Mouse (Mus musculus): ENCODE results near the gene Capn15. TPM values are rescaled to one million over a fixed set of nuclear protein-coding genes. Genes with fewer than 3 reads are reported as not detected.

The Capn15 gene
- 5.8 TPM for polyA plus RNA-seq (2015; fragmentation: Illumina TruSeq; extraction: RNeasy Lipid Tissue Mini Kit (QIAGEN cat#74804); ENCODE audit: insufficient read depth, low replicate concordance)

GRCm38 (mm10) chr17:25985306-25986294 lies at the start of gene Capn15:
Gene Capn15 (minus strand): TSS chr17:25985796.

GRCm38 (mm10) chr17:25951803-25952623 lies 33.6 kb downstream of the Capn15 start, which contains the start of gene A930017K11Rik:
Gene A930017K11Rik (minus strand): TSS chr17:25952565.

DNA sequence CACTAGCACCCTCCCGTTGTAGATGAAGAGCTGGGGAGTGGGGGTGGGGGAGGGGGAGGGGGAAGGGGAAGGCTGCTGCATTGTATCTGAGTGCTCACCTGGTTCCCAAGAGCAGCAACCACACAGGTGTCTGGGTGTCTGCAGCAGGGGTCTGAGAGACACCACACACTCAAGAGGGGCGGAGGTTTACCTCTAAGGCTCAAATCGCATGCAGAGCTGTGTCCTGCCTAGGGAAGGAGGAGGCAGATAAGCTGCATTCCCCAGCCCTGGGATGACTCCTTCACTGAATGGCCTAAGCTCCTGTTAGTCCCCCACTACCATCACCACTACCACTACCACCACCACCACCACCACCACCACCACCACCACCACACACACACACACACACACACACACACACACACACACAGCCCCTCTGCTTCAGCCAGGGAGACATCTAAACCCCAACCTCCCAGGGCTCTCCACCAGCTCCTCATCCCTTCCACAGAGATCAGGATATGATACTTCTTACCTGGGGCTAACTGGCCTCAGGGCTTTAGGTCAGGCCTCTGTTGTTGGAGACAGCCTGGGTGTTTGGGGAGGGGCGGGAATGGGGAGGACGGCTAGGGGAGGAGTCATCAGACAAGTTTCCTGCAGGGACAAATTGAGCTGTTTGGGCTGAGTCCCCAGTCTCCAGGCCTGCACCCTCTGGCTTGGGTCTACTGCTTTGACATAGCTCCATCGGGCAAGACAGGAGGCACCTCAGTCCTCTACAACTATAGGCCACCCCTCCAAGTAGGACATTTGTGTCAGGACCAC lies 41.0 kb downstream of the Capn15 start, which contains the start of the genes Pigq and Nhlrc4:
Gene Pigq (minus strand): TSS at position 571 of the 798 bp plus-strand sequence.
Gene Nhlrc4 (minus strand): TSS at position 596 of the 798 bp plus-strand sequence.

DNA sequence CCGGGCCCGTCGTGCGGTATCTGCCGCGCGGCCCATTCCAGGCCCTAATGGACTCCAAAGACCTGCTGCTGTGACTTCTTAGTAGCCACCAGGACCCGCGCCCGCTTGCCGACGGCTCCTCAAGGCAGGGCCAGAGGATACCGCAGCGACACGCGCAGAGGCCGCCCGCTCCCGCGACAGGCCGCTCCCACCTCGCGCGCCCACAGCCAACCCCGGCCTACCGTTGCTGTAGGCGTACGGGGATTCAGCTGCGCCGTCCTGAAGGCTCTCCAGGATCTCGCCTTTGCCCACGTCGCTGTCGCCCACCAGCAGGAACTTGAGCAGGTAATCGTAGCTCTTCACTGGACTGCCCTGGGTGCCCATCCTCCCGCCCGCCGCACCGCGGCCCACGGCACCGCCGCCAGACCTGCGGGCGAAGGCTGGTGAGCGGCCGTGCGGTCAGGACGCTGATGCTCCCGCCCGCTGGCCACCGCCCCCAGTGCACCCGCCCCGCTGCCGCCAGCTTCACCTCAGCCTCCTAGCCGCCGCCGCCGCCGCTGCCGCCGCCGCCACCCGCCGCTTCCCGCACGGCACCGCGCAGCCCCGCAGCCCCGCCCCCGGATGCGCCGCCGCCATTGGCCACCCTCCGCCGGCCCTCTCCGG lies 66.3 kb downstream of the Capn15 start, which contains the start of gene Rab40c:
Gene Rab40c (minus strand): TSS at position 584 of the 642 bp plus-strand sequence.

Other genes with a start within 250 kb of the Capn15 start
- gene Mslnl, start 249.8 kb downstream of the Capn15 start, polyA plus RNA-seq (2015; fragmentation: Illumina TruSeq; extraction: RNeasy Lipid Tissue Mini Kit (QIAGEN cat#74804); ENCODE audit: insufficient read depth, low replicate concordance): not detected
- gene Msln, start 231.4 kb downstream of the Capn15 start, polyA plus RNA-seq (2015; fragmentation: Illumina TruSeq; extraction: RNeasy Lipid Tissue Mini Kit (QIAGEN cat#74804); ENCODE audit: insufficient read depth, low replicate concordance): 1.9 TPM
- gene Narfl, start 212.0 kb downstream of the Capn15 start, polyA plus RNA-seq (2015; fragmentation: Illumina TruSeq; extraction: RNeasy Lipid Tissue Mini Kit (QIAGEN cat#74804); ENCODE audit: insufficient read depth, low replicate concordance): 15.2 TPM
- gene Haghl, start 200.1 kb downstream of the Capn15 start, polyA plus RNA-seq (2015; fragmentation: Illumina TruSeq; extraction: RNeasy Lipid Tissue Mini Kit (QIAGEN cat#74804); ENCODE audit: insufficient read depth, low replicate concordance): 7.3 TPM
- not detected for gene Ccdc78, start 199.2 kb downstream of the Capn15 start, polyA plus RNA-seq (2015; fragmentation: Illumina TruSeq; extraction: RNeasy Lipid Tissue Mini Kit (QIAGEN cat#74804); ENCODE audit: insufficient read depth, low replicate concordance)
- 19.6 TPM for gene Fam173a, start 192.9 kb downstream of the Capn15 start, polyA plus RNA-seq (2015; fragmentation: Illumina TruSeq; extraction: RNeasy Lipid Tissue Mini Kit (QIAGEN cat#74804); ENCODE audit: insufficient read depth, low replicate concordance)
- not detected for gene AC134908.4, start 190.1 kb downstream of the Capn15 start, polyA plus RNA-seq (2015; fragmentation: Illumina TruSeq; extraction: RNeasy Lipid Tissue Mini Kit (QIAGEN cat#74804); ENCODE audit: insufficient read depth, low replicate concordance)
- 2.4 TPM for gene Metrn, start 188.7 kb downstream of the Capn15 start, polyA plus RNA-seq (2015; fragmentation: Illumina TruSeq; extraction: RNeasy Lipid Tissue Mini Kit (QIAGEN cat#74804); ENCODE audit: insufficient read depth, low replicate concordance)
- 0.46 TPM for gene Fbxl16, start 176.7 kb downstream of the Capn15 start, polyA plus RNA-seq (2015; fragmentation: Illumina TruSeq; extraction: RNeasy Lipid Tissue Mini Kit (QIAGEN cat#74804); ENCODE audit: insufficient read depth, low replicate concordance)
- gene Wdr24, start 162.2 kb downstream of the Capn15 start, polyA plus RNA-seq (2015; fragmentation: Illumina TruSeq; extraction: RNeasy Lipid Tissue Mini Kit (QIAGEN cat#74804); ENCODE audit: insufficient read depth, low replicate concordance): 7.8 TPM
- 21.8 TPM for gene Jmjd8, start 156.9 kb downstream of the Capn15 start, polyA plus RNA-seq (2015; fragmentation: Illumina TruSeq; extraction: RNeasy Lipid Tissue Mini Kit (QIAGEN cat#74804); ENCODE audit: insufficient read depth, low replicate concordance)
- gene Stub1, start 152.4 kb downstream of the Capn15 start, polyA plus RNA-seq (2015; fragmentation: Illumina TruSeq; extraction: RNeasy Lipid Tissue Mini Kit (QIAGEN cat#74804); ENCODE audit: insufficient read depth, low replicate concordance): 41.4 TPM
- not detected for gene Rhbdl1, start 148.5 kb downstream of the Capn15 start, polyA plus RNA-seq (2015; fragmentation: Illumina TruSeq; extraction: RNeasy Lipid Tissue Mini Kit (QIAGEN cat#74804); ENCODE audit: insufficient read depth, low replicate concordance)
- gene Gm20683, start 144.0 kb downstream of the Capn15 start, polyA plus RNA-seq (2015; fragmentation: Illumina TruSeq; extraction: RNeasy Lipid Tissue Mini Kit (QIAGEN cat#74804); ENCODE audit: insufficient read depth, low replicate concordance): 0.30 TPM
- 38.1 TPM for gene Rhot2, start 140.9 kb downstream of the Capn15 start, polyA plus RNA-seq (2015; fragmentation: Illumina TruSeq; extraction: RNeasy Lipid Tissue Mini Kit (QIAGEN cat#74804); ENCODE audit: insufficient read depth, low replicate concordance)
- 9.6 TPM for gene Wdr90, start 124.3 kb downstream of the Capn15 start, polyA plus RNA-seq (2015; fragmentation: Illumina TruSeq; extraction: RNeasy Lipid Tissue Mini Kit (QIAGEN cat#74804); ENCODE audit: insufficient read depth, low replicate concordance)
- 1.4 TPM for gene Mcrip2, start 117.0 kb downstream of the Capn15 start, polyA plus RNA-seq (2015; fragmentation: Illumina TruSeq; extraction: RNeasy Lipid Tissue Mini Kit (QIAGEN cat#74804); ENCODE audit: insufficient read depth, low replicate concordance)
- 14.3 TPM for gene Mettl26, start 110.7 kb downstream of the Capn15 start, polyA plus RNA-seq (2015; fragmentation: Illumina TruSeq; extraction: RNeasy Lipid Tissue Mini Kit (QIAGEN cat#74804); ENCODE audit: insufficient read depth, low replicate concordance)
- 0.21 TPM for gene Wfikkn1, start 104.9 kb downstream of the Capn15 start, polyA plus RNA-seq (2015; fragmentation: Illumina TruSeq; extraction: RNeasy Lipid Tissue Mini Kit (QIAGEN cat#74804); ENCODE audit: insufficient read depth, low replicate concordance)
- gene Rab40c, start 66.1 kb downstream of the Capn15 start, polyA plus RNA-seq (2015; fragmentation: Illumina TruSeq; extraction: RNeasy Lipid Tissue Mini Kit (QIAGEN cat#74804); ENCODE audit: insufficient read depth, low replicate concordance): 10.4 TPM
- 70.8 TPM for gene Pigq, start 40.9 kb downstream of the Capn15 start, polyA plus RNA-seq (2015; fragmentation: Illumina TruSeq; extraction: RNeasy Lipid Tissue Mini Kit (QIAGEN cat#74804); ENCODE audit: insufficient read depth, low replicate concordance)
- gene Nhlrc4, start 40.8 kb downstream of the Capn15 start, polyA plus RNA-seq (2015; fragmentation: Illumina TruSeq; extraction: RNeasy Lipid Tissue Mini Kit (QIAGEN cat#74804); ENCODE audit: insufficient read depth, low replicate concordance): 0.28 TPM
- gene A930017K11Rik, start 33.2 kb downstream of the Capn15 start, polyA plus RNA-seq (2015; fragmentation: Illumina TruSeq; extraction: RNeasy Lipid Tissue Mini Kit (QIAGEN cat#74804); ENCODE audit: insufficient read depth, low replicate concordance): not detected
- 6.5 TPM for gene Rab11fip3, start 83.8 kb upstream of the Capn15 start, polyA plus RNA-seq (2015; fragmentation: Illumina TruSeq; extraction: RNeasy Lipid Tissue Mini Kit (QIAGEN cat#74804); ENCODE audit: insufficient read depth, low replicate concordance)
- 13.1 TPM for gene Decr2, start 104.5 kb upstream of the Capn15 start, polyA plus RNA-seq (2015; fragmentation: Illumina TruSeq; extraction: RNeasy Lipid Tissue Mini Kit (QIAGEN cat#74804); ENCODE audit: insufficient read depth, low replicate concordance)
- gene Nme4, start 109.8 kb upstream of the Capn15 start, polyA plus RNA-seq (2015; fragmentation: Illumina TruSeq; extraction: RNeasy Lipid Tissue Mini Kit (QIAGEN cat#74804); ENCODE audit: insufficient read depth, low replicate concordance): 4.7 TPM
- gene Tmem8, start 127.5 kb upstream of the Capn15 start, polyA plus RNA-seq (2015; fragmentation: Illumina TruSeq; extraction: RNeasy Lipid Tissue Mini Kit (QIAGEN cat#74804); ENCODE audit: insufficient read depth, low replicate concordance): 14.4 TPM
- 29.7 TPM for gene Mrpl28, start 137.7 kb upstream of the Capn15 start, polyA plus RNA-seq (2015; fragmentation: Illumina TruSeq; extraction: RNeasy Lipid Tissue Mini Kit (QIAGEN cat#74804); ENCODE audit: insufficient read depth, low replicate concordance)
- gene Axin1, start 152.9 kb upstream of the Capn15 start, polyA plus RNA-seq (2015; fragmentation: Illumina TruSeq; extraction: RNeasy Lipid Tissue Mini Kit (QIAGEN cat#74804); ENCODE audit: insufficient read depth, low replicate concordance): 47.8 TPM
- 0.39 TPM for gene Pdia2, start 213.3 kb upstream of the Capn15 start, polyA plus RNA-seq (2015; fragmentation: Illumina TruSeq; extraction: RNeasy Lipid Tissue Mini Kit (QIAGEN cat#74804); ENCODE audit: insufficient read depth, low replicate concordance)
- 2.6 TPM for gene Rgs11, start 217.2 kb upstream of the Capn15 start, polyA plus RNA-seq (2015; fragmentation: Illumina TruSeq; extraction: RNeasy Lipid Tissue Mini Kit (QIAGEN cat#74804); ENCODE audit: insufficient read depth, low replicate concordance)
- gene Arhgdig, start 222.0 kb upstream of the Capn15 start, polyA plus RNA-seq (2015; fragmentation: Illumina TruSeq; extraction: RNeasy Lipid Tissue Mini Kit (QIAGEN cat#74804); ENCODE audit: insufficient read depth, low replicate concordance): not detected